Mouse (Mus musculus): ENCODE results near the gene Snrnp70. TPM values are rescaled to one million over a fixed set of nuclear protein-coding genes. Genes with fewer than 3 reads are reported as not detected.

Snrnp70 gene
- polyA plus RNA-seq (2014; fragmentation: Nextera tagmentation; extraction: Ambion mirVana) = 95.7 and 99.4 TPM in 2 replicates

- Histone ChIP-seq H3K27ac (ENCODE audit: low read depth, low read length) (peak within 1 kb of the TSS; percentile 97), H3K27me3 (replicated peaks; ENCODE audit: control insufficient read depth, insufficient read depth, low read length) (no peaks in the 10 kb centered on the region), H3K4me3 (ENCODE audit: low read depth, low read length) (peak within 1 kb of the TSS; percentile 65), H3K4me1 (ENCODE audit: control insufficient read depth, insufficient read depth, low read length) (peaks cover 20% of the 10 kb centered on the region), H3K36me3 (ENCODE audit: control insufficient read depth, insufficient read depth, low read length) (peaks cover 18% of the 10 kb centered on the region), H3K9ac (ENCODE audit: low read length) (peak within 1 kb of the TSS; percentile 84), H3K4me2 (ENCODE audit: low read length) (peak within 1 kb of the TSS; percentile 100), H3K9me3 (replicated peaks; ENCODE audit: control insufficient read depth, low read length) (no peaks in the 10 kb centered on the region)
- ATAC-seq (peak; percentile 97), DNase-seq (ENCODE audit: low spot score) (peak; percentile 100)
- WGBS = under 1% methylated on average over 60 of the region's 60 CpGs
These were observed at the start of gene Snrnp70 for GRCm38 (mm10) chr7:45395578-45396336. TSS of gene Snrnp70 (minus strand) at chr7:45395742.

- 89% methylated on average over 22 of the region's 22 CpGs for WGBS
- Histone ChIP-seq H3K4me2 (ENCODE audit: low read length) (no peak overlapping the region), H3K27me3 (replicated peaks; ENCODE audit: control insufficient read depth, insufficient read depth, low read length) (no peaks in the 10 kb centered on the region), H3K27ac (ENCODE audit: low read depth, low read length) (no peak overlapping the region), H3K4me1 (ENCODE audit: control insufficient read depth, insufficient read depth, low read length) (no peaks in the 10 kb centered on the region), H3K36me3 (ENCODE audit: control insufficient read depth, insufficient read depth, low read length) (peaks cover 53% of the 10 kb centered on the region; the same call in 1 of the 2 replicates), H3K9ac (ENCODE audit: low read length) (no peak overlapping the region), H3K4me3 (ENCODE audit: low read depth, low read length) (no peak overlapping the region), H3K9me3 (replicated peaks; ENCODE audit: control insufficient read depth, low read length) (no peaks in the 10 kb centered on the region)
- no peak for DNase-seq (ENCODE audit: low spot score)
- ATAC-seq = no peak
These were observed 48.2 kb upstream of the Snrnp70 start for GRCm38 (mm10) chr7:45443526-45444420.

GRCm38 (mm10) chr7:45437521-45438276 is 42.2 kb upstream of the Snrnp70 start, which contains the start of gene Ruvbl2:
TSS of gene Ruvbl2 (minus strand) at chr7:45438096.
- H3K4me2 ChIP-seq (ENCODE audit: low read length) = no peak within 1 kb of the TSS
- peaks cover 21% of the 10 kb centered on the region; the same call in 1 of the 2 replicates for H3K36me3 ChIP-seq (ENCODE audit: control insufficient read depth, insufficient read depth, low read length)
- H3K27me3 ChIP-seq (replicated peaks; ENCODE audit: control insufficient read depth, insufficient read depth, low read length) = no peaks in the 10 kb centered on the region
- H3K4me3 ChIP-seq (ENCODE audit: low read depth, low read length) = no peak within 1 kb of the TSS
- no peak for DNase-seq (ENCODE audit: low spot score)
- no peak within 1 kb of the TSS for H3K9ac ChIP-seq (ENCODE audit: low read length)
- no peak within 1 kb of the TSS for H3K27ac ChIP-seq (ENCODE audit: low read depth, low read length)
- no peaks in the 10 kb centered on the region for H3K9me3 ChIP-seq (replicated peaks; ENCODE audit: control insufficient read depth, low read length)
- WGBS = 20% methylated on average over 19 of the region's 19 CpGs
- ATAC-seq = no peak
- H3K4me1 ChIP-seq (ENCODE audit: control insufficient read depth, insufficient read depth, low read length) = peaks cover 18% of the 10 kb centered on the region

- no peak overlapping the region for H3K9ac ChIP-seq (ENCODE audit: low read length)
- H3K4me2 ChIP-seq (ENCODE audit: low read length) = no peak overlapping the region
- ATAC-seq = no peak
- H3K9me3 ChIP-seq (replicated peaks; ENCODE audit: control insufficient read depth, low read length) = no peaks in the 10 kb centered on the region
- 21% methylated on average over 6 of the region's 6 CpGs for WGBS
- no peaks in the 10 kb centered on the region for H3K27me3 ChIP-seq (replicated peaks; ENCODE audit: control insufficient read depth, insufficient read depth, low read length)
- H3K27ac ChIP-seq (ENCODE audit: low read depth, low read length) = no peak overlapping the region
- no peak for DNase-seq (ENCODE audit: low spot score)
- no peak overlapping the region for H3K4me3 ChIP-seq (ENCODE audit: low read depth, low read length)
- H3K4me1 ChIP-seq (ENCODE audit: control insufficient read depth, insufficient read depth, low read length) = peaks cover 18% of the 10 kb centered on the region
- H3K36me3 ChIP-seq (ENCODE audit: control insufficient read depth, insufficient read depth, low read length) = peaks cover 18% of the 10 kb centered on the region
These were observed 41.5 kb upstream of the Snrnp70 start for GRCm38 (mm10) chr7:45437046-45437445.

GRCm38 (mm10) chr7:45436444-45436843 is 40.9 kb upstream of the Snrnp70 start:
- H3K4me2 ChIP-seq (ENCODE audit: low read length) = no peak overlapping the region
- H3K36me3 ChIP-seq (ENCODE audit: control insufficient read depth, insufficient read depth, low read length) = peaks cover 21% of the 10 kb centered on the region
- ATAC-seq (no peak), DNase-seq (ENCODE audit: low spot score) (no peak)
- H3K4me1 ChIP-seq (ENCODE audit: control insufficient read depth, insufficient read depth, low read length) = peaks cover 18% of the 10 kb centered on the region
- H3K4me3 ChIP-seq (ENCODE audit: low read depth, low read length) = no peak overlapping the region
- no peaks in the 10 kb centered on the region for H3K27me3 ChIP-seq (replicated peaks; ENCODE audit: control insufficient read depth, insufficient read depth, low read length)
- H3K27ac ChIP-seq (ENCODE audit: low read depth, low read length) = no peak overlapping the region
- no peak overlapping the region for H3K9ac ChIP-seq (ENCODE audit: low read length)
- H3K9me3 ChIP-seq (replicated peaks; ENCODE audit: control insufficient read depth, low read length) = no peaks in the 10 kb centered on the region
- 94% methylated on average over 5 of the region's 5 CpGs for WGBS

- peaks cover 27% of the 10 kb centered on the region for H3K36me3 ChIP-seq (ENCODE audit: control insufficient read depth, insufficient read depth, low read length)
- H3K27me3 ChIP-seq (replicated peaks; ENCODE audit: control insufficient read depth, insufficient read depth, low read length) = no peaks in the 10 kb centered on the region
- peak overlapping the region; percentile 71 for H3K9ac ChIP-seq (ENCODE audit: low read length)
- peak overlapping the region; percentile 63 for H3K4me2 ChIP-seq (ENCODE audit: low read length)
- H3K4me1 ChIP-seq (ENCODE audit: control insufficient read depth, insufficient read depth, low read length) = peaks cover 18% of the 10 kb centered on the region
- 4% methylated on average over 16 of the region's 16 CpGs for WGBS
- no peaks in the 10 kb centered on the region for H3K9me3 ChIP-seq (replicated peaks; ENCODE audit: control insufficient read depth, low read length)
- no peak for ATAC-seq
- H3K4me3 ChIP-seq (ENCODE audit: low read depth, low read length) = peak overlapping the region; percentile 77
- DNase-seq (ENCODE audit: low spot score) = no peak
- 0 out of 2 replicates have a peak overlapping the region, but pooled peaks have one; percentile 6 for H3K27ac ChIP-seq (ENCODE audit: low read depth, low read length)
These were observed 39.5 kb upstream of the Snrnp70 start for GRCm38 (mm10) chr7:45435038-45435437.

GRCm38 (mm10) chr7:45434203-45435015 is 38.9 kb upstream of the Snrnp70 start, which contains the start of gene Gys1:
TSS of gene Gys1 (plus strand) at chr7:45434844.
- under 1% methylated on average over 45 of the region's 45 CpGs for WGBS
- peak; percentile 98 for ATAC-seq

GRCm38 (mm10) chr7:45433835-45434202 is 38.3 kb upstream of the Snrnp70 start:
- Histone ChIP-seq H3K36me3 (ENCODE audit: control insufficient read depth, insufficient read depth, low read length) (peaks cover 32% of the 10 kb centered on the region), H3K9me3 (replicated peaks; ENCODE audit: control insufficient read depth, low read length) (no peaks in the 10 kb centered on the region), H3K27ac (ENCODE audit: low read depth, low read length) (peak overlapping the region; percentile 87), H3K4me3 (ENCODE audit: low read depth, low read length) (peak overlapping the region; percentile 77), H3K4me1 (ENCODE audit: control insufficient read depth, insufficient read depth, low read length) (peaks cover 18% of the 10 kb centered on the region), H3K4me2 (ENCODE audit: low read length) (peak overlapping the region; percentile 90), H3K9ac (ENCODE audit: low read length) (peak overlapping the region; percentile 83), H3K27me3 (replicated peaks; ENCODE audit: control insufficient read depth, insufficient read depth, low read length) (no peaks in the 10 kb centered on the region)
- ATAC-seq (no peak; the same call in 1 of the 2 replicates), DNase-seq (ENCODE audit: low spot score) (no peak)
- WGBS = 0% methylated on average over 7 of the region's 7 CpGs

More at GRCm38 (mm10) chr7:45434203-45435015, 38.9 kb upstream of the Snrnp70 start, which contains the start of gene Gys1:
- Histone ChIP-seq H3K36me3 (ENCODE audit: control insufficient read depth, insufficient read depth, low read length) (peaks cover 28% of the 10 kb centered on the region), H3K4me2 (ENCODE audit: low read length) (peak within 1 kb of the TSS; percentile 90), H3K27ac (ENCODE audit: low read depth, low read length) (peak within 1 kb of the TSS; percentile 87), H3K9ac (ENCODE audit: low read length) (peak within 1 kb of the TSS; percentile 83), H3K4me1 (ENCODE audit: control insufficient read depth, insufficient read depth, low read length) (peaks cover 18% of the 10 kb centered on the region), H3K27me3 (replicated peaks; ENCODE audit: control insufficient read depth, insufficient read depth, low read length) (no peaks in the 10 kb centered on the region), H3K9me3 (replicated peaks; ENCODE audit: control insufficient read depth, low read length) (no peaks in the 10 kb centered on the region), H3K4me3 (ENCODE audit: low read depth, low read length) (peak within 1 kb of the TSS; percentile 77)
- DNase-seq (ENCODE audit: low spot score) = peak; percentile 100

Measured in forebrain, embryonic 14.5 days (tissue).